Mouse (Mus musculus) ES-Bruce4 (cell line): ENCODE results near the gene Gnai1. TPM values are rescaled to one million over a fixed set of nuclear protein-coding genes. Genes with fewer than 3 reads are reported as not detected.

ENCODE experiments used
- H3K27ac ChIP-seq: 2 replicates; pipeline ENCODE4 v1.5.1; 2012; ENCODE audit warnings: low read length, inconsistent platforms; ENCODE audit not compliant: insufficient read depth
- H3K27me3 ChIP-seq: 2 replicates; pipeline ENCODE4 v1.6.1; 2012; ENCODE audit warnings: mild to moderate bottlenecking, low read length, inconsistent platforms; ENCODE audit not compliant: control insufficient read depth, poor library complexity, insufficient read depth, severe bottlenecking
- H3K36me3 ChIP-seq: 2 replicates; pipeline ENCODE4 v1.6.1; 2012; ENCODE audit warnings: inconsistent platforms, mild to moderate bottlenecking, low read length, moderate library complexity; ENCODE audit not compliant: control insufficient read depth, poor library complexity, insufficient read depth, severe bottlenecking
- H3K4me1 ChIP-seq: one replicate; pipeline ENCODE4 v1.8.1; 2011; ENCODE audit warnings: low read length; ENCODE audit not compliant: control insufficient read depth, insufficient read depth
- H3K4me3 ChIP-seq: 2 replicates; pipeline ENCODE4 v1.5.1; 2011; ENCODE audit warnings: low read depth, mild to moderate bottlenecking, low read length
- H3K9ac ChIP-seq: 2 replicates; pipeline ENCODE4 v1.6.1; 2012; ENCODE audit warnings: low read depth, mild to moderate bottlenecking, inconsistent platforms; ENCODE audit not compliant: poor library complexity, severe bottlenecking
- H3K9me3 ChIP-seq: replicated peaks from 2 replicates; pipeline ENCODE4 v1.6.1; 2012; ENCODE audit warnings: mild to moderate bottlenecking, low read length, inconsistent platforms; ENCODE audit not compliant: control insufficient read depth, poor library complexity, insufficient read depth, severe bottlenecking
- CTCF ChIP-seq: IDR thresholded peaks from one replicate; pipeline ENCODE4 v1.8.1; 2011; ENCODE audit warnings: low read depth, low read length
- EP300 ChIP-seq: IDR thresholded peaks from 2 replicates; pipeline ENCODE4 v1.6.1; 2011; ENCODE audit warnings: low read depth, low read length; ENCODE audit not compliant: insufficient read depth
- POLR2A ChIP-seq: IDR thresholded peaks from one replicate; pipeline ENCODE4 v1.8.1; 2011; ENCODE audit warnings: low read length; ENCODE audit not compliant: insufficient read depth
- polyA plus RNA-seq: library from polyadenylated mRNA; stranded (reverse); fragments of >200 nt; gene quantifications from 2 replicates; pipeline ENCODE4 v1.2.4, GENCODE M21; 2011; ENCODE audit warnings: low read depth; ENCODE audit not compliant: missing spikeins, insufficient read depth, insufficient read length

The Gnai1 gene
- polyA plus RNA-seq, 1 experiment = 14.3 TPM

DNA sequence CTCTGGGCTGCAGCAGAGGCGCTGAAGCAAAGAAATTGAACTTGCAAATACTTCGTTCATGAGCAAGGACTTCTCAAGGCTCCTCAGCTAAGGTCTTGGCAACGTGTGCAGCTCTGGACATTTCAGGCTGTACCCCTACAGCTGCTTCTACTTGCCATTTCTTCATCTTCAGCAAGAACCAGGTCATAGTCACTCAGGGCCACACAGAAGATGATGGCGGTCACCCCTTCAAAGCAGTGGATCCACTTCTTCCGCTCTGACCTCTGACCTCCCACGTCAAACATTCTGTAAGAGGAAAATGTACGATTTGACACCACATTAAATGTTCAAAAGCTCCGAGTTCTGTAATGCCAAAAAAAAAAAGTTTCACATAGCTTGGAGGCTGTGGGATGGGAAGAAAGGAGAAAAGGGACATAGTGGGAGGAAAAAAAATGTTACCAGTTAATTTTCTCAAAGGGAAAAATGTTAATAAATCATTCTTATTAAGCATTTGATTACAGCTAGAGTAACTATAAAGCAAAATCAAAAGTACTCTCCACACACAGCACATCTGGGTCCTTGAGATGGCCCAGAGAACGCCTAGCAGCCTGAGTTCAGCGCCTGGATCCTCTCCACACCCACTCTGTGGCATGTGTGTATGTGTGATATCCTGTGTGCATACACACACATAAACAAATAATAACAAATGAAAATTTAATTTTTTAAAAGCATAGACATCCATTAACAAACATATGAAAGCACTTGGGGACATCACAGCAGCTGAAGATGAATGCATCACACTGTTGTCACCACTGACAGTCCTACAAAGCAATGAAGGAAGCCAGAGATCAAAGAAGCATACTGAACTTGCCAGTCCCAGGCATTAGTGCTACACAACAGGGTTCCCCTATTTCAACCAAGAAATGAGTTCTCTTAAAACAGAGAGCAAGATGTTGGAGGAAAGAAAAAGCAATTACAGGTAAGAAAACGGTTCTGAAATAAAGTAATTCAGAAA lies 86.6 kb downstream of the Gnai1 start:
- H3K36me3 ChIP-seq = no peaks in the 10 kb centered on the region
- H3K4me3 ChIP-seq = no peak overlapping the region
- H3K9ac ChIP-seq = no peak overlapping the region
- H3K9me3 ChIP-seq = no peaks in the 10 kb centered on the region
- no peaks in the 10 kb centered on the region for H3K4me1 ChIP-seq
- no peaks in the 10 kb centered on the region for H3K27me3 ChIP-seq
- H3K27ac ChIP-seq = no peak overlapping the region
- TF ChIP-seq POLR2A (no peak), CTCF (no peak), EP300 (no peak)

DNA sequence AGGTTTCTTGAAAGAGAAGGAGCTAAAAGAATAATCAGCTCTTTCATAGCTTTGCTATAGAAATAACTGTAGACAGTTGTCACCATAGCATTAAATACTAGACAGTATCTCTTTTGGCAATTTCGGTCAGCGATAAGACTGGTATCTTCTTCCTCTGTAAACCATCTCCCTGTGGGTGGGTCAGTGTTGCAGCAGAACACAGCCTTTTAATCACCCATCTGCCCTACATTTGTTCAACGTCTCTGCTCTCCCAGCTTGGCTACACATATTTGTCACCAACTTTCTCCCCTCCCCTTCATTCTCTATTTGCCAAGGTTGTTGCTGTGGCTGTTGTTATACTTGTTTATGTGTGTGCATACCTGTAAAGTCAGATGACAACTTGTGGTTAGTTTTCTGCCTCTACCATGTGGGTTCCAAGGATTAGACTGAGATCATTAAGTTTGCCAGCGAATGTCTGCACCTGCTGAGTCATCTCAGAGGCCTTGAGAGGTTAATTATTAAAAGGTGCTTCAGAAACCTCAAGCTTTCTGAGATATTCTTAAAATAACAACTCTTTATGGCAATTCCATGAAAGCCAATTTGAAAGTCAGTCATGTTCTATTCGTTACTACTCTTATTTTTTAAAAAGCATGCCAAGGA lies 109.7 kb downstream of the Gnai1 start:
- Histone ChIP-seq H3K9ac (no peak overlapping the region), H3K27me3 (no peaks in the 10 kb centered on the region), H3K4me1 (no peaks in the 10 kb centered on the region), H3K27ac (no peak overlapping the region), H3K36me3 (no peaks in the 10 kb centered on the region), H3K9me3 (0 out of 2 replicates have a peak, but pooled peaks cover 4% of the 10 kb centered on the region), H3K4me3 (no peak overlapping the region)
- no peak for TF ChIP-seq EP300
- TF ChIP-seq CTCF = no peak
- no peak for TF ChIP-seq POLR2A

DNA sequence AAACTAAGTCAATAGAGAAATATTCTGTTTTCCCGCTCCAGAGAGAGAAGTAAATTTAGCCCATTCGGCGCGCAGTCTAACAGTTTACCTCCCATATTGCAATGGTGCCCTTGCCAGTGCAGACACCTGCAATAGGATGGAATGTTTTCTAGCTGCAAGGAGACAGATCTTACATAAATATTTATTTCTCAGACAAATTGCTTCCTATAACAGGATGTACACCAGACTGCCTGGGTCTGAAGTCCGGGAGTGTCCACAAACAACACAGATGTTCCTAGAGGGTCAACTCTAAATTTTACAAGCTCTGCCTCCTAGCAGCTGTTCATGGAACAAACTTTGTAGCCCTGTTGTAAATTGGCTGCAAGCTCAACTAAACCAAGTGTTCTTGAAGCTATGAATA lies 111.0 kb downstream of the Gnai1 start:
- no peaks in the 10 kb centered on the region for H3K4me1 ChIP-seq
- TF ChIP-seq CTCF (no peak), POLR2A (no peak), EP300 (no peak)
- H3K4me3 ChIP-seq = no peak overlapping the region
- H3K9me3 ChIP-seq = 0 out of 2 replicates have a peak, but pooled peaks cover 4% of the 10 kb centered on the region
- H3K36me3 ChIP-seq = no peaks in the 10 kb centered on the region
- H3K27ac ChIP-seq = no peak overlapping the region
- no peak overlapping the region for H3K9ac ChIP-seq
- no peaks in the 10 kb centered on the region for H3K27me3 ChIP-seq

DNA sequence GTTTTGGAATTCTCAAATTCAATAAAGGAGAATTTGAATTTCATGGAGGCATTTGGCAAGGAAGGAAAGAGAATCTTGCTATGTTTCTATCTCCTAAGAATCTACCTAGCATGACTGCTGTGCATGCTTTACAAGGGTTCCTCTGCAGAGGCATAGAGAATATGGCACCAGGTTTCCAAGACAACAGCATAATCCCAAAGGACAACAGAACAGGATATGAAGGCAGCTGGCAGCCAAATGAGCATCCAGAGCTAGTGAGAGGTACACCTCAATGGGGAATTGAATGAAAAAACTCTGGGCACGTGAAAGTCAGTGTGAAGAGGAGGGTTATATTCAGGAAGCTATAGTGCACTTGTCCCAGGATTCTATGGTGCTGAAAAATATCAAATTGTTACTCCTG lies 130.8 kb downstream of the Gnai1 start:
- H3K27me3 ChIP-seq = no peaks in the 10 kb centered on the region
- no peak for TF ChIP-seq CTCF
- no peak for TF ChIP-seq EP300
- TF ChIP-seq POLR2A = no peak
- H3K4me1 ChIP-seq = no peaks in the 10 kb centered on the region

DNA sequence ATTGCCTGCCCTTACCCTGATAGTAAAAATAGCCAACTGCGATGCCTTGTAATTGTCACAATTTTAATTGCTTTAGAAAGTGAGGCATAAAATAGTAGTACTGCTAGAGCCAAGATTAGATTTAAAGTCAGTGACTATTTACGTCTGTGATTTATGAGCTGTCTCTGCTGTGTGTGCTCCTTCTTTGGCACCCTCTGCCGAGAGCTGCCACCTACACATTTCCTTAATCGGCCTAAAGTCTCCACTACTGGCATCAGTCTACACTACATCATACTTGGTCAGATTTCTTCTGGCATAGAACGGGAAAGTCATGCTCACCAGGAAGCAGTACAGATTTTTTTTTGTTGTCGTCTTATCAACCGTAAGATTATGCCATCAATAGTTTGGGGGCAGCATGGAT lies 131.3 kb downstream of the Gnai1 start:
- TF ChIP-seq EP300 = no peak
- no peak for TF ChIP-seq POLR2A
- no peak for TF ChIP-seq CTCF
- Histone ChIP-seq H3K4me3 (no peak overlapping the region), H3K4me1 (no peaks in the 10 kb centered on the region), H3K27ac (no peak overlapping the region), H3K27me3 (no peaks in the 10 kb centered on the region), H3K9ac (no peak overlapping the region), H3K9me3 (no peaks in the 10 kb centered on the region), H3K36me3 (no peaks in the 10 kb centered on the region)

More for the DNA sequence above, 130.8 kb downstream of the Gnai1 start:
- Histone ChIP-seq H3K4me3 (no peak overlapping the region), H3K27ac (no peak overlapping the region), H3K9me3 (no peaks in the 10 kb centered on the region), H3K9ac (no peak overlapping the region), H3K36me3 (no peaks in the 10 kb centered on the region)
